Mouse (Mus musculus) retina, postnatal 7 days (tissue): ENCODE measurements at regions not wholly inside any gene's neighbourhood (a gene's known extent, or its start where the extent isn't known, plus 50 kb on each side); places are given as distances from the start of the nearest gene placed in this dataset.
"Not testable (repeated sequence)": the region's sequence is repeated elsewhere in the genome, so short reads cannot be mapped to it uniquely, and the experiment has no call there.

ENCODE experiments used
- DNase-seq: peaks from one replicate; pipeline ENCODE4 v3.0.0-alpha.2; 2012; ENCODE audit warnings: low read depth, low spot score

DNA sequence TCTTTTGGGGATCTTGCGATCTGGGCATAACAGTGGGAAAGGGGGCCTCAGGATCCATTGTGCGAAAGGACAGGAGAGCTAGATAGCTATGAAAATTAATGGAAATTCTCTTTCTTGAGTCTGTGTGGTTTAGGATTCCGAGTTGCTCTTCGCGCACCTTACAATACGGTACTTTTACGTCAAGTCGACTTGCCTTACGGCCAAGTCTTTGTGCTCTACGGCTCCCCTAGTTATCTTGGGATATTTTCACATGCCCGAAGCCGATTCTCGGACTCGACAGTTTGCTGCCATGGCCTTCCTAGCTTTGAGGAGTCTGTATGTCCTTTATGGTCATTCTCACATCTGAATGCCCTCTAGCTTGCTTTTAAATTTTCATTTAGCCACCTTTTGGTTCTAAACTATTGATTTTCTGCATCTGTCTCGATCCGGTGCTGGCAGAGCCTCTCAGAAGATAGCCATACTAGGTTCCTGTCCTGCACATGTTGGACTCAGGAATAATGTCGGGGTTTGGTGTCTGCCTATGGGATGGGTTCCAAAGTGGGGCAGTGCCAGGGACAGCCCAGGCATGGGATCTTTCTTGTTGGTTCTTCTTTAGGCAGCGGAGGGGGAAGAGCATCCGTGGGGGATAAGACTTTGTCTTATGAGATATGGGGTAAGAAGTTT is 109.0 kb upstream of the Olfr1324 start:
- DNase-seq: peak; percentile 46

DNA sequence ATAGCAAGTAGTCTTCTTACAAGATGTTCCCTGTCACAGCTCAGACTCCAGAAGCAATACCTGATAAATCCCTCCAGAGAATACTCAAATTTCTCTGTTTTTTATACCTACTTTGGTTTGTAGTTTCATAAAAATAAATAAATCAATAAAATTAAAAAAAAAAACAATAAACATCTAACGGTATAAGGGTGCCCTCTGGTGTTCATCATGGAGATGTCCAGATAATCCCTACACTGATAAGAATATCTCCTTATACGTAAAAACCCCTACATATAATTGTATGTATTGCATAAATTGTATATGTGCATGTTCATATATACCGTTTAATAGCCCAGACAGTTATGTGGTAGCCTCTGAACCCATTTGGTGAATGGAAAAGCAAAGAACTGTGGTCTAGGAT is 75.7 kb upstream of the Olfr1324 start:
- no peak for DNase-seq

DNA sequence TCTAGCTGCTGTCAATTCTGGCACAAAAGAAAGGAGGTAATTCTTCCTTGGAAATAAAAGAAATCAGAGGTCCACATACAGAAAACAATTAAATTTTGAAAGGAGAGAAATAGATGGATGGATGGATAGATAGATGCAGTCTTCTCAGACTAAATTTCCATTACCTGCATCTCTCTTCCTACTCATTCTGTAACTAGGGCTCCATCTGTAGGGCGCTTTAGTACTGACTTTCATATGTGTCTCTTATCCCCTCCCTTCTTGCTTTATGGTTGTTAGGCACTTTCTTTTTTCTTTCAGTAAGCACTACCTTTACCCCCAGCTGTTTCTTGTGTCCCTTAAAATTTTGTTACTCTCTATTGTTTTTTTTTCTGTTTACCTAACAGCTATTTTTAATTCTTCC is 72.9 kb upstream of the Olfr1324 start:
- no peak for DNase-seq

DNA sequence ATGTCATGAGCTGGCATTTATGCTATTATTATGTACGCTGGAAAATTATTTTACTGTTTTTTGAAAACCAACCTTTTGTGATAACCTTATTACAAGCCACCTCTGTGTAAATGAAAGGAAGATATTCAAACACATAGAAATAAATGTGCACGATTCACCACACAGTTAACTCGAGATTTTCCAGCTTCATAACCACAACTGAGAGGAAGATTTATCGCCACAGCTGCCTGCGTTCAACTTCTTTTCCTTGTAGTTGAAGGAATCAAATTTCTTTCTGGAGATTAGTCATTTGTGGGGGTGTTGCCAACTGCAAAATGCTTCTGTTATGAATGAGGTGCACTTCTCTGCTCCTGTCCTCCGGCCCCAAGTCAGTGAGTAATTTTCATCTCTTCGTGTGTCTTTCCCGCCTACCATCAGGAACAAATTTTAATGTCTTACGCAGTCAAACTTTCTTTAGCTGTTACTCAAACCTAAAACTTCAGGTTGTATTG is 62.2 kb upstream of the Olfr1324 start:
- not testable (repeated sequence) for DNase-seq
